Mouse (Mus musculus) heart, adult 9 months (tissue): Measurements from ENCODE around the gene Nup54.
A peak's percentile ranks its signal among the peaks of the same experiment; 100 is the strongest.

Source experiments
- DNase-seq, 2 experiments: peaks; one replicate each; pipeline ENCODE4 v3.0.0; 2022; ENCODE audit warnings: low spot score in 2 of 2

Nup54 gene

DNA sequence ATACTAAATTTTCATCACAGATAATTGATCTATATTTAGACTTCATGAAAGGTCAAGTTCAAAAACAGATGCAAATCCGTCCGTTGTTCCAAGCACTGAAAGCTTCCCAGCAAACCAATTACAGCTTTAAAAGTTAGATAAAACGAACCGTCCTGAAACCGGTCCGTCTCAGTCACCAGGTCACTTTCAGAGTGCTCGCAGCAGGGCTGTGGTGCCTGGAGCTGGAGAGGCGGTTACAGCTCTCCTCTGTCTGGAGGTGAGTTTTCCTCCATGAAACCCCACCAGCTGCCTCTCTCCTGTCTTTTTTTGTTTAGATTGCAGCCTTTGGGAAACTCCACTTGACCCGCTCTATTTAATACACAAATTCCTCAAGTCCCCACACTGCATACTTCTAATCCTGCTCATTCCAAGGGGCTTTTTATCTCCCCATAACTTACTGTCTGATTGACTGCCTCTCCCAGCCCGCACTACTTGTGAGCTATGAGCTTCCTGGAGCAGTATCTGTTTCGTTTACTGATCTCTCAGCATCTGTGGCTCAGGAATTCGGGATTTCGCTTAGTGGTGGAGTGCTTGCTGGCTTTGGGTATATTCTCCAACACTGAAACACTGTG is 58.1 kb downstream of the Nup54 start:
- no peak for DNase-seq

DNA sequence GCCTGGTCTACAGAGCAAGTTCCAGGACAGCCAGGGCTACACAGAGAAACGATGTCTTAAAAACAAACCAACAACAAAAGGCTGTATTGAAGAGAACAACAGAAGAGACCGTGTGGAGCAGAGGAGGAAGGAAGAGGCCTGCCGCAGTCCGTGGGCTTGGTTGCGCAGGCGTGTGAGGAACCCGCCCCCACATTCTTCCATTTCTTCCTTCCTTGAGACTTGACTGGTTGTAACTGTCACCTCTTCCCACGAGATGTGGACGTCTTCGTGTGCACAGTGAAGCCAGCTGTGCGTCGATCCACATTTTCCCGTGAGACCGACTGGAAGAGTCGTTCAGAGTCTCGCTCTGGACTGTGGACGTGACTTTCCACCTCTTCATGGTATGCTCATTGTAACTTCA is 59.7 kb downstream of the Nup54 start:
- peak in 1 of 2 experiments; percentile 60 for DNase-seq

DNA sequence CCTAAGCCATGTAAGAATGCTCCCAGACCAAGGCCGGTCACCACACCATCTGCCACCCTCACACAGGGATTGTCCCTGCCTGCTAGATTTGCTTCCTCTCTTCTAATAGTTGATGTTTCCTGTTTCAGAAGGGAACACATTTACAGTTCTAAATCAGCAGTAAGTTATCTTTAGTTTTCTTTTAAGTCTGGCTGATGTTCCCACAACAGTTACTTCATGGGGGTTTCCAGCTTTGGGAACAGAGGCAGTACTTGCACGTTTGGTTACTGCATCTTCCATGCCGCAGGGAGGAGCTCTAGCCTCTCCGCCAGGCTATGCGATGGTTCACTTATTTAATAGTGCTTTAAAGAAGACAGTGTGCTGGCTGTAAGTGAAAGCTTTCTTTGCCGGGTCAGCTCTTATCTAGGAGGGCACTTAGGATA is 60.3 kb downstream of the Nup54 start:
- no peak for DNase-seq

DNA sequence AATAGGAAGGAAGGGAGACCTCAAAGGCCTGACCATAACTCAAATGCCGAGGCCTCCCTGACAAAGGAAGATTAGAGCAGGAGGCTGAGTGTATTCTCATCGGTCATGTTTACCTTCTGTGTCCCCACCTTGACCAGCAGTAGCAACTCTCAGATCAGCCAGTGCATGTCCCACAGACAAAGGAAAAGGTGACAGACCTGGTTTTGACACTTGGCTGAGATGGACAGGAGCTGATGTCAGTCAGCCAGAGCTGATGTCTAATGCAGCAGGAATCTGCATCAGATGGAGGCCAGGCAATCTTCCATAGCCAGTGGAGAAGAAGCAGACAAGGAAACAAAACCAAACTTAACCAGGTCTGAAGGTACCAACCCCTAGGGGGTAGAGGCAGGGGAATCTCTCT is 62.4 kb downstream of the Nup54 start:
- no peak for DNase-seq

DNA sequence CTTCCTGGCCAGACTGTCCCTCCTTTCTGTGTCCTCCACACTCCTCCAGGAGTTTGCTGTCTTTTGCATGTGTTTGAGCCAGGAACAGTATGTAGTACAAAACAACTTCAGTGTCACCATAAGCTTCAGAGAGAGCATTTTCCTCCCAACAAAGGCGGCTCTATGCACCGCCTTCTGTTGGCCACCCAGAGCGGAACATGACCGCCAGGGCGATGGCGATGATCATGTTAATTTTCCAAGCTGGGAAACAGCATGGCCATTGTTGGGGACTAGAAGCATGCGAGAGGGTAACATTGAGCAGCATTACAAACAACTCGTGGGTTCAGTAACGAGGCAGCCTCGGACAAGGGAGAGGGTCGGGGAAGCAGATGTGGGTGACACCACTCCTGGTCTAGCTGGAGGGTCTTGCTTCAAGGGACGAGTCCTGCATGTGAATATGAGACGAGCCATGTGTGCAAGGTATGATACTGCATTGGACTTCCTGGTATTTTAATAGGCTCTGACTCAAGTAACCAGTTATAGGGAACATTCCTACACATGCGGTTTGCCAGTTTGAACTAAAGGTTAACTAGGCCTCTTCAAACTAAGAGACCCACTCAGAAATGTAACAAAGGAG is 63.5 kb downstream of the Nup54 start:
- no peak for DNase-seq

DNA sequence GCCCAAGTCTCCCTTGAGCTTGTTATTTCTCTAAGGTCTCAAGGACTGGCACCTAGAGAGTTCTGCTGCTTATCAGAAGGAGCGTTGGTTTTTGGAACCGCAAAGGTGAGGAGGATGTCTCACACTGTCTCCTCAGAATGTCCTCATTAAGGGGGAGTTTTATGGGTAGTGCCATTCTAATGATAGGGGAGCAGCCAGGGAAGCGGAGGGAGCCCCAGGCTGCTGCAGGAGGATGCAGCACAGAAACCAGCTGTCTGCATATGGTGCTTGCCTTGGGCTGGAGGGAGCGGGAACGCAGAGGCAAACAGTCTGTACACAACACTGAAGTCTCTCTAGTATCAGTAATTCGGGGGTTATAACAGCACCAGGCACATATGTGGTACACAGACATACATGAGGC is 64.1 kb downstream of the Nup54 start:
- DNase-seq = no peak

DNA sequence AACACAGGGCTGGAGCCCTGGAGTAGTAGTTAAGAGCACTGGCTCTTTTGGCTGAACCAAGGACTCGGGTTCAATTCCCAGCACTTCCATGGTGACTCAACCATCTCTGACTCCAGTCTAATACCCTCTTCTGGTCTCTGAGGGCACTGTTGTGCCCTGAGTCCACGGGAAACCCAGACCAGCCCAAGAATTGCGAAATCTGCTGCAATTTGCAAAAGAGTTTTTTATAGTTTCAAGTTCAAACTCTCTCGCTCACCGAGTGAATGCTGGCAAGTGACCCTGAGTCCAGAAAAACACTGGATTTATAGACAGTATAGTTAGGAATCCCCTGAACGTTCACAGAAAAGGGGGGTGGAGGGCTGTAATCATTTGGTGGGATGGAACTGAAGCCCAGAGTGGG is 64.6 kb downstream of the Nup54 start:
- DNase-seq = no peak

DNA sequence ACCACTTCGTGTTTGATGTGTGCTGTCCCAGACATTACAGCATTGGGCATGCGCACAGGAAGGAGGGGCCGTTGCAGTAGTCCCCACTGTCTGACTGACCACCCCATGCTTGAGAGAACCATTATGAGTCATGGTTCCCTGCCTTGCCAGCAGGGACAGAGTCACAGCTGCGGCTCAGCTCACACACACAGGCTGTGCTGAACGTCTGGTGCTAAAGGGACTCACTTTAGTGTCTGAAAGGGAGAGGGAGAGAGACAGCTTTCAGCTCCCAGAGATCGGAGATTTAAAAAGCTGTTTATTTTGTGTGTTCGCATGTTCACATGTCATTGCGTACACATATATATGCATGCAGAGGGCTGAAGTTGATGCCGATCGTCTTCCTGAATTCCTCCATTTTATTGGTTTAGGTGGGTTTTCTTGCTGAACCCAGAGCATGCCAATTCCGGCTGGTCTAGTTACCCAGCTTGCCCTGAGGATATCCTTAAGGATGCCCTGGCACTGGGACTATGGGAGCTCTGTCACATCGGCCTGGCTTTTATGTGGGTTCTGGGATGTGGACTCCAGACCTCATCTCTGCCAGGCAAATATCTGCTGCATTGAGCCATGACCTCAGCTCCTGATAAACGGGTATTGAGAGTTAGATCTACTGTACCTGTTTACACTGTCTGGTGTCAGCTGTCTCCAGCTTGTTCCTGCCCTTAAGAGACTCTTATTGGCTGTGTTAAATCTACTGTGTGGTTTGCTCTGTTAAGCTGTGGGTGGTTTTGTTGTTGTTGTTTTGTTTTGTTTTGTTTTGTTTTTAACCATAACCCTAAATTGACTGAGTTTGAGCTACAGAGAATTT is 65.6 kb downstream of the Nup54 start:
- peak in 1 of 2 experiments; percentile 64 for DNase-seq

DNA sequence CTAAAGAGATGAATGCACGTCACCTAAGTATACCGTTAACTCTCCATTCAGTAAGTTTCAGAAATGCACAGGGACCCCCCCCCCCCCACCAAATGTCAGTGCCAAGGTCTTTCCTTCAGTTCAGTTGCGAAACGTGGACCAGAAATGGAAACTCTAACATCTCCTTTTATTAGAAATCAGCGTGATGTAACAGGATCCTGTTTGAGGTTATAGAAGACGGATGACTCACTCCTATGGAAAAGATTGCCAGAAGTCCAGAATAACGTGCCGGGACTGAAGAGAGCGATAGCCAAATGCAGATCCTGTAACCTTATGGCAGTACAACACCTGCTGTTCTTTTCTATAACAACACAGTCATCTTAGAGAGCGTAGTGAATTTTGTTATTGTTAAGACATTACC is 66.6 kb downstream of the Nup54 start:
- peak; percentile 64 to 73 for DNase-seq

DNA sequence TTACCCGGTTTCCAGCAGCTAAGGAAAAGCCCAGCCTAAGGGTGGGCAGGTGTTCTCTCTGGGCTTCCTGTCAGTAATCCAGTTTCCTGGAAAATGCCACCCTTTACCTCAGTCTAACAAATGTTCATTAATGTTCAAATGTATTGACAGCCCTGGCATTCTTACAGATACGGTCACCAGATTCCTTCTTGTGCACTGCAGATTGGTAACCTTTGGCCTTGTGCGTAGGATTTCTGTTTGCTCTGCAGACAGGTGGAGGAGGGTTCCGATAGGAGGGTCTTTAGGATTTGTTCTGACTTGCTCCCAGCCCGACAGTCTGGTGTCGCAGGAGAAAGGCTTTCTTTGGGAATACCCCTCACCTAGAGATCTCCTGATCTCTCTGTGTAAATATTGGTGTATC is 68.5 kb downstream of the Nup54 start:
- DNase-seq = no peak
